Mouse (Mus musculus): ENCODE measurements around the gene Wdr18. TPM values are rescaled to one million over a fixed set of nuclear protein-coding genes. Genes with fewer than 3 reads are reported as not detected.

Wdr18 gene
- total RNA-seq, 4 experiments from 2014 or later, result 28.4 to 36.2 (median 29.6) TPM

GRCm38 (mm10) chr10:79927324-79928029 is 32.5 kb upstream of the Wdr18 start:
- no peak for DNase-seq (ENCODE audit: low spot score)

- no peak for DNase-seq (ENCODE audit: low spot score)
Observed at GRCm38 (mm10) chr10:79928030-79928694, 31.8 kb upstream of the Wdr18 start.

- DNase-seq (ENCODE audit: low spot score), result no peak
Observed at GRCm38 (mm10) chr10:79928907-79929701, 30.8 kb upstream of the Wdr18 start.

- no peak for DNase-seq (ENCODE audit: low spot score)
Observed at GRCm38 (mm10) chr10:79929967-79930825, 29.8 kb upstream of the Wdr18 start.

- no peak for DNase-seq (ENCODE audit: low spot score)
Observed at GRCm38 (mm10) chr10:79930826-79931186, 29.1 kb upstream of the Wdr18 start.

- no peak for DNase-seq (ENCODE audit: low spot score)
Observed at GRCm38 (mm10) chr10:79931797-79932196, 28.2 kb upstream of the Wdr18 start.

- peak; percentile 65 for DNase-seq (ENCODE audit: low spot score)
Observed at GRCm38 (mm10) chr10:79932736-79933135, 27.2 kb upstream of the Wdr18 start.

GRCm38 (mm10) chr10:79933145-79933679 is 26.7 kb upstream of the Wdr18 start:
- DNase-seq (ENCODE audit: low spot score), result no peak

GRCm38 (mm10) chr10:79933861-79934260 is 26.1 kb upstream of the Wdr18 start:
- no peak for DNase-seq (ENCODE audit: low spot score)

- peak; percentile 91 for DNase-seq (ENCODE audit: low spot score)
Observed at GRCm38 (mm10) chr10:79934272-79934721, 25.7 kb upstream of the Wdr18 start.

GRCm38 (mm10) chr10:79934794-79935569 is 25.0 kb upstream of the Wdr18 start:
- no peak for DNase-seq (ENCODE audit: low spot score)

GRCm38 (mm10) chr10:79936284-79936910 is 23.6 kb upstream of the Wdr18 start:
- DNase-seq (ENCODE audit: low spot score), result no peak

GRCm38 (mm10) chr10:79936911-79937441 is 23.0 kb upstream of the Wdr18 start:
- DNase-seq (ENCODE audit: low spot score), result peak; percentile 68

- no peak for DNase-seq (ENCODE audit: low spot score)
Observed at GRCm38 (mm10) chr10:79937775-79938526, 22.0 kb upstream of the Wdr18 start.

- no peak for DNase-seq (ENCODE audit: low spot score)
Observed at GRCm38 (mm10) chr10:79940749-79941148, 19.2 kb upstream of the Wdr18 start.

- no peak for DNase-seq (ENCODE audit: low spot score)
Observed at GRCm38 (mm10) chr10:79942988-79943387, 17.0 kb upstream of the Wdr18 start.

GRCm38 (mm10) chr10:79943471-79943901 is 16.5 kb upstream of the Wdr18 start:
- no peak for DNase-seq (ENCODE audit: low spot score)

- DNase-seq (ENCODE audit: low spot score), result no peak
Observed at GRCm38 (mm10) chr10:79945507-79946234, 14.3 kb upstream of the Wdr18 start.

All from heart, adult 8-10 months (tissue).